Mouse (Mus musculus): ENCODE measurements around the gene Kif23.

DNA sequence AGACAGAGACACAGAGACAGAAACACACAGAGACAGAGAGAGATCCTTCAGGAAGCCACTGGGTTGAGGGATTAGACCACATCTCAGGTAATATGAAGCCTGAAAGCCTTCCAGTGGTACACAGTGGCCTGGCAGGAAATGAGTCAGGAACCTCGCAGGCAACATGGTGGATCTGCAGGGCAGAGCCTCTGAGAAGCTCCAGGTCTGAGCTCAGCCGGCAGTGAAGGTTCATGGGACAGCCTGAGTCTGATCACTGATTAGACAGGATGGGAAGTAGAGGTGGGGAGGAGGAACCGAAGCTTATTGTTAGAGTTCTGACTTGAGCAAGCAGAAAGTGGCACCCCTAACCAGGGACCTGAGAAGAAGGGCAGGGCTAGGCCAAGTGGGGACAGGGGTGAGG is 24.5 kb upstream of the Kif23 start:
- no peak for TF ChIP-seq GATA1 (IDR thresholded peaks at IDR 0.05; ENCODE audit: borderline replicate concordance, low read length)
- TF ChIP-seq FLI1 (IDR thresholded peaks at IDR 0.05; ENCODE audit: low read length), result no peak
